Mouse (Mus musculus) lung, embryonic 14.5 days (tissue): ENCODE results near the gene Col4a1. TPM values are rescaled to one million over a fixed set of nuclear protein-coding genes. Genes with fewer than 3 reads are reported as not detected.

Source experiments
- ATAC-seq: fragments of 200-750 bp; cut with Nextera tagmentation; 2 replicates; pipeline ENCODE4 v1.8.0; 2017; ENCODE audit warnings: mild to moderate bottlenecking, moderate TSS enrichment, moderate library complexity; ENCODE audit not compliant: insufficient read depth
- DNase-seq: peaks from one replicate; pipeline ENCODE4 v3.0.0-alpha.2; 2015
- H3K27ac ChIP-seq: fragments of 300-500 bp; sonication (generic); 2 replicates; pipeline ENCODE4 v1.5.1; 2014; ENCODE audit warnings: low read depth, mild to moderate bottlenecking, moderate library complexity
- H3K27me3 ChIP-seq: fragments of 300-500 bp; sonication (generic); 2 replicates; pipeline ENCODE4 v1.6.1; 2014; ENCODE audit warnings: low read length, control low read depth; ENCODE audit not compliant: insufficient read depth
- H3K36me3 ChIP-seq: fragments of 300-500 bp; sonication (generic); 2 replicates; pipeline ENCODE4 v1.6.1; 2014; ENCODE audit warnings: control low read depth; ENCODE audit not compliant: insufficient read depth
- H3K4me1 ChIP-seq: fragments of 300-500 bp; sonication (generic); 2 replicates; pipeline ENCODE4 v1.6.1; 2014; ENCODE audit warnings: antibody characterized with exemption, control low read depth; ENCODE audit not compliant: insufficient read depth
- H3K4me2 ChIP-seq: fragments of 300-500 bp; sonication (generic); 2 replicates; pipeline ENCODE4 v1.6.1; 2014; ENCODE audit warnings: mild to moderate bottlenecking
- H3K4me3 ChIP-seq: fragments of 300-500 bp; sonication (generic); 2 replicates; pipeline ENCODE4 v1.5.1; 2014; ENCODE audit warnings: low read depth, low read length
- H3K9ac ChIP-seq: fragments of 300-500 bp; sonication (generic); 2 replicates; pipeline ENCODE4 v1.6.1; 2014
- H3K9me3 ChIP-seq: fragments of 300-500 bp; sonication (generic); 2 replicates; pipeline ENCODE4 v1.6.1; 2016; ENCODE audit warnings: low read depth, low read length, control low read depth
- CTCF ChIP-seq: IDR thresholded peaks from 2 replicates; pipeline ENCODE4 v1.5.1; 2016; ENCODE audit warnings: antibody characterized with exemption, low read depth
- WGBS: fragments of 180-500 bp; shearing (Covaris S2); extraction: QIAGEN DNeasy Blood & Tissue Kit; methylation state at CpG from one replicate; pipeline ENCODE4 v1.1.7; 2014; 5-methylcytosine and 5-hydroxymethylcytosine counted together
- polyA plus RNA-seq: library from polyadenylated mRNA; unstranded; fragments of >200 nt; fragmentation: Nextera tagmentation; extraction: Ambion mirVana; gene quantifications from 2 replicates; pipeline ENCODE4 v1.2.1, GENCODE M21; 2014

Col4a1 gene
- polyA plus RNA-seq, 1 experiment from 2014 or later: 389 TPM

- Histone ChIP-seq H3K27ac (peak overlapping the region; percentile 30; the same call in 1 of the 2 replicates), H3K36me3 (peaks cover 5% of the 10 kb centered on the region; the same call in 1 of the 2 replicates), H3K9me3 (no peaks in the 10 kb centered on the region), H3K4me1 (peaks cover 26% of the 10 kb centered on the region), H3K27me3 (no peaks in the 10 kb centered on the region), H3K4me2 (no peak overlapping the region), H3K9ac (no peak overlapping the region), H3K4me3 (no peak overlapping the region)
- 33% methylated on average over 3 of the region's 3 CpGs for WGBS
- TF ChIP-seq CTCF: no peak
- no peak for ATAC-seq
- no peak for DNase-seq
Observed at GRCm38 (mm10) chr8:11292611-11293010, 20.0 kb downstream of the Col4a1 start.

- DNase-seq (no peak), ATAC-seq (no peak)
- WGBS: 5% methylated on average over 1 of the region's 1 CpGs
- Histone ChIP-seq H3K4me3 (no peak overlapping the region), H3K27me3 (no peaks in the 10 kb centered on the region), H3K4me2 (no peak overlapping the region), H3K4me1 (peaks cover 15% of the 10 kb centered on the region; the same call in 1 of the 2 replicates), H3K36me3 (0 out of 2 replicates have a peak, but pooled peaks cover 5% of the 10 kb centered on the region), H3K27ac (0 out of 2 replicates have a peak overlapping the region, but pooled peaks have one; percentile 42), H3K9ac (no peak overlapping the region), H3K9me3 (no peaks in the 10 kb centered on the region)
- TF ChIP-seq CTCF: no peak
Observed at GRCm38 (mm10) chr8:11290533-11290932, 22.1 kb downstream of the Col4a1 start.

GRCm38 (mm10) chr8:11288286-11288685 lies 24.3 kb downstream of the Col4a1 start:
- peaks cover 21% of the 10 kb centered on the region; the same call in 1 of the 2 replicates for H3K4me1 ChIP-seq
- no peak overlapping the region for H3K4me3 ChIP-seq
- H3K9me3 ChIP-seq: no peaks in the 10 kb centered on the region
- no peak overlapping the region for H3K9ac ChIP-seq
- H3K27me3 ChIP-seq: no peaks in the 10 kb centered on the region
- no peak for TF ChIP-seq CTCF
- no peak overlapping the region for H3K4me2 ChIP-seq
- no peak for ATAC-seq
- DNase-seq: no peak
- H3K27ac ChIP-seq: no peak overlapping the region
- 65% methylated on average over 6 of the region's 6 CpGs for WGBS
- H3K36me3 ChIP-seq: 0 out of 2 replicates have a peak, but pooled peaks cover 5% of the 10 kb centered on the region

GRCm38 (mm10) chr8:11287139-11287538 lies 25.5 kb downstream of the Col4a1 start:
- 72% methylated on average over 3 of the region's 3 CpGs for WGBS
- TF ChIP-seq CTCF: no peak
- ATAC-seq (no peak), DNase-seq (no peak)
- no peak overlapping the region for H3K4me2 ChIP-seq
- H3K27ac ChIP-seq: no peak overlapping the region
- no peaks in the 10 kb centered on the region for H3K27me3 ChIP-seq
- H3K4me3 ChIP-seq: no peak overlapping the region
- no peak overlapping the region for H3K9ac ChIP-seq
- peaks cover 22% of the 10 kb centered on the region; the same call in 1 of the 2 replicates for H3K4me1 ChIP-seq
- 0 out of 2 replicates have a peak, but pooled peaks cover 3% of the 10 kb centered on the region for H3K36me3 ChIP-seq
- H3K9me3 ChIP-seq: no peaks in the 10 kb centered on the region

- 59% methylated on average over 4 of the region's 4 CpGs for WGBS
- Histone ChIP-seq H3K4me3 (no peak overlapping the region), H3K4me1 (peaks cover 18% of the 10 kb centered on the region; the same call in 1 of the 2 replicates), H3K27ac (no peak overlapping the region), H3K27me3 (no peaks in the 10 kb centered on the region), H3K36me3 (0 out of 2 replicates have a peak, but pooled peaks cover 3% of the 10 kb centered on the region), H3K9ac (no peak overlapping the region), H3K4me2 (no peak overlapping the region), H3K9me3 (no peaks in the 10 kb centered on the region)
- ATAC-seq (no peak), DNase-seq (no peak)
- no peak for TF ChIP-seq CTCF
Observed at GRCm38 (mm10) chr8:11285437-11285836, 27.2 kb downstream of the Col4a1 start.

- no peaks in the 10 kb centered on the region for H3K27me3 ChIP-seq
- no peaks in the 10 kb centered on the region for H3K9me3 ChIP-seq
- H3K4me3 ChIP-seq: no peak overlapping the region
- no peak overlapping the region for H3K4me2 ChIP-seq
- no peak overlapping the region for H3K9ac ChIP-seq
- 0 out of 2 replicates have a peak, but pooled peaks cover 3% of the 10 kb centered on the region for H3K36me3 ChIP-seq
- WGBS: 65% methylated on average over 10 of the region's 10 CpGs
- peak; percentile 39 for DNase-seq
- peaks cover 17% of the 10 kb centered on the region for H3K4me1 ChIP-seq
- ATAC-seq: 0 out of 2 replicates have a peak, but pooled peaks have one; percentile 7
- peak overlapping the region; percentile 59; the same call in 1 of the 2 replicates for H3K27ac ChIP-seq
- no peak for TF ChIP-seq CTCF
Observed at GRCm38 (mm10) chr8:11283217-11283616, 29.4 kb downstream of the Col4a1 start.

- H3K4me1 ChIP-seq: peaks cover 21% of the 10 kb centered on the region
- H3K27me3 ChIP-seq: no peaks in the 10 kb centered on the region
- H3K36me3 ChIP-seq: 0 out of 2 replicates have a peak, but pooled peaks cover 3% of the 10 kb centered on the region
- 81% methylated on average over 7 of the region's 7 CpGs for WGBS
- H3K4me3 ChIP-seq: no peak overlapping the region
- no peak overlapping the region for H3K4me2 ChIP-seq
- H3K9me3 ChIP-seq: no peaks in the 10 kb centered on the region
- DNase-seq: no peak
- no peak overlapping the region for H3K27ac ChIP-seq
- ATAC-seq: no peak
- TF ChIP-seq CTCF: no peak
- no peak overlapping the region for H3K9ac ChIP-seq
Observed at GRCm38 (mm10) chr8:11282696-11283095, 29.9 kb downstream of the Col4a1 start.
